12 mouse cellular contexts compared by ENCODE assay signal in genomic region chr6:136995533-136995932, GRCm38 (mm10). TPM values are rescaled to one million over a fixed set of nuclear protein-coding genes. Genes with fewer than 3 reads are reported as not detected.
DNase-seq lines count a peak whose midpoint lies in the region; ATAC-seq and TF ChIP-seq lines count a peak whose summit lies in the region.
"Had no signal": no experiment of that assay in that cellular context is flagged by ENCODE, and none has a peak within 500 bp of the region (broad histone marks: within the 10 kb centered on the region; RNA-seq: fewer than 3 reads in every experiment).

No protein-coding gene starts in this region.

- no peak overlapping the region for H3K9ac ChIP-seq in hindbrain, embryonic 11.5 days (ENCODE audit: low read depth, low read length)
- H3K9ac ChIP-seq in hindbrain, embryonic 14.5 days = no peak overlapping the region
- no peak overlapping the region for H3K9ac ChIP-seq in midbrain, postnatal 0 days (replicated peaks; ENCODE audit: low read length, poor library complexity, severe bottlenecking)
- no peak overlapping the region for H3K9ac ChIP-seq in midbrain, embryonic 16.5 days (ENCODE audit: low read depth, low read length)
- H3K9ac ChIP-seq: hindbrain, embryonic 12.5 days; midbrain, embryonic 12.5 days had no signal

- H3K9me3 ChIP-seq in hindbrain, embryonic 11.5 days (ENCODE audit: control insufficient read depth, low read length) = no peaks in the 10 kb centered on the region
- no peaks in the 10 kb centered on the region for H3K9me3 ChIP-seq in hindbrain, embryonic 14.5 days (ENCODE audit: control insufficient read depth, low read length)
- H3K9me3 ChIP-seq in midbrain, postnatal 0 days (ENCODE audit: low read length) = no peaks in the 10 kb centered on the region
- H3K9me3 ChIP-seq in midbrain, embryonic 16.5 days (replicated peaks; ENCODE audit: control insufficient read depth, low read length, poor library complexity, severe bottlenecking) = no peaks in the 10 kb centered on the region
- H3K9me3 ChIP-seq: hindbrain, embryonic 12.5 days; midbrain, embryonic 12.5 days had no signal

- H3K36me3 ChIP-seq in hindbrain, embryonic 11.5 days (ENCODE audit: control insufficient read depth, insufficient read depth, low read length) = no peaks in the 10 kb centered on the region
- H3K36me3 ChIP-seq in hindbrain, embryonic 14.5 days (replicated peaks; ENCODE audit: control insufficient read depth, insufficient read depth) = no peaks in the 10 kb centered on the region
- no peaks in the 10 kb centered on the region for H3K36me3 ChIP-seq in midbrain, postnatal 0 days (ENCODE audit: insufficient read depth, low read length)
- H3K36me3 ChIP-seq in midbrain, embryonic 16.5 days (ENCODE audit: control insufficient read depth, insufficient read depth, low read length) = no peaks in the 10 kb centered on the region
- H3K36me3 ChIP-seq: hindbrain, embryonic 12.5 days; midbrain, embryonic 12.5 days had no signal

- no peak overlapping the region for H3K27ac ChIP-seq in hindbrain, embryonic 11.5 days (ENCODE audit: low read depth, low read length)
- no peak overlapping the region for H3K27ac ChIP-seq in hindbrain, embryonic 14.5 days
- no peak overlapping the region for H3K27ac ChIP-seq in midbrain, postnatal 0 days (ENCODE audit: low read depth, low read length)
- no peak overlapping the region for H3K27ac ChIP-seq in midbrain, embryonic 16.5 days (ENCODE audit: low read length)
- peak overlapping the region; percentile 33 for H3K27ac ChIP-seq in olfactory bulb, adult 2 months (ENCODE audit: insufficient read depth, low read depth, low read length)
- H3K27ac ChIP-seq: hindbrain, embryonic 12.5 days; midbrain, embryonic 12.5 days had no signal

- no peaks in the 10 kb centered on the region for H3K4me1 ChIP-seq in hindbrain, embryonic 11.5 days (replicated peaks; ENCODE audit: control insufficient read depth, insufficient read depth, low read length)
- H3K4me1 ChIP-seq in hindbrain, embryonic 14.5 days (replicated peaks; ENCODE audit: control insufficient read depth, insufficient read depth, low read length) = no peaks in the 10 kb centered on the region
- H3K4me1 ChIP-seq in midbrain, postnatal 0 days (ENCODE audit: insufficient read depth, low read length) = no peaks in the 10 kb centered on the region
- H3K4me1 ChIP-seq in midbrain, embryonic 16.5 days (ENCODE audit: control insufficient read depth, insufficient read depth, low read length) = peaks cover 7% of the 10 kb centered on the region
- peaks cover 24% of the 10 kb centered on the region for H3K4me1 ChIP-seq in olfactory bulb, adult 2 months (ENCODE audit: control insufficient read depth, insufficient read depth, low read length)
- H3K4me1 ChIP-seq: hindbrain, embryonic 12.5 days; midbrain, embryonic 12.5 days had no signal

- no peak for TF ChIP-seq POLR2A in olfactory bulb, adult 2 months (IDR thresholded peaks at IDR 0.05; ENCODE audit: insufficient read depth, low read depth, low read length)

- no peak overlapping the region for H3K4me2 ChIP-seq in hindbrain, embryonic 11.5 days (replicated peaks; ENCODE audit: low read depth, low read length)
- no peak overlapping the region for H3K4me2 ChIP-seq in hindbrain, embryonic 14.5 days (replicated peaks)
- H3K4me2 ChIP-seq in midbrain, postnatal 0 days (ENCODE audit: low read depth, low read length, poor library complexity, severe bottlenecking) = no peak overlapping the region
- H3K4me2 ChIP-seq in midbrain, embryonic 16.5 days (ENCODE audit: low read length) = no peak overlapping the region
- H3K4me2 ChIP-seq: hindbrain, embryonic 12.5 days; midbrain, embryonic 12.5 days had no signal

- peak; percentile 37 for TF ChIP-seq CTCF in midbrain, postnatal 0 days (IDR thresholded peaks at IDR 0.05)
- TF ChIP-seq CTCF in olfactory bulb, adult 2 months (IDR thresholded peaks at IDR 0.05; ENCODE audit: insufficient read depth, low read depth, low read length) = no peak; the same call in 1 of the 2 replicates

- peak; percentile 43 for DNase-seq in hindbrain, embryonic 11.5 days (ENCODE audit: low spot score)
- no peak for DNase-seq in hindbrain, embryonic 14.5 days (ENCODE audit: low spot score)
- no peak for DNase-seq in midbrain, postnatal 0 days (ENCODE audit: low spot score)
- DNase-seq in R1 (ENCODE audit: low read depth, low spot score) = peak; percentile 60
- no peak for DNase-seq in heart, adult 8-10 months (ENCODE audit: low spot score)
- DNase-seq: cerebellum, adult 18-20 months had no signal

- no peak overlapping the region for H3K4me3 ChIP-seq in hindbrain, embryonic 11.5 days (ENCODE audit: low read depth, low read length)
- H3K4me3 ChIP-seq in hindbrain, embryonic 14.5 days (replicated peaks; ENCODE audit: low read length) = no peak overlapping the region
- H3K4me3 ChIP-seq in midbrain, postnatal 0 days (ENCODE audit: low read depth, low read length) = no peak overlapping the region
- H3K4me3 ChIP-seq in midbrain, embryonic 16.5 days (ENCODE audit: low read depth, low read length) = no peak overlapping the region
- H3K4me3 ChIP-seq in olfactory bulb, adult 2 months (ENCODE audit: insufficient read depth, low read depth, low read length) = no peak overlapping the region
- H3K4me3 ChIP-seq: hindbrain, embryonic 12.5 days; midbrain, embryonic 12.5 days had no signal

- 84% methylated on average over 8 of the region's 8 CpGs for WGBS in hindbrain, embryonic 11.5 days
- 75% methylated on average over 8 of the region's 8 CpGs for WGBS in hindbrain, embryonic 14.5 days
- WGBS in midbrain, postnatal 0 days = 68% methylated on average over 8 of the region's 8 CpGs
- WGBS in midbrain, embryonic 16.5 days = 67% methylated on average over 8 of the region's 8 CpGs
- WGBS in olfactory bulb, adult 2 months = 67% methylated on average over 8 of the region's 8 CpGs

- no peak for ATAC-seq in hindbrain, embryonic 11.5 days (ENCODE audit: low FRiP score)
- ATAC-seq in hindbrain, embryonic 14.5 days (ENCODE audit: low FRiP score) = no peak
- no peak for ATAC-seq in midbrain, postnatal 0 days (ENCODE audit: low FRiP score)
- ATAC-seq in midbrain, embryonic 16.5 days = no peak
- no peak for ATAC-seq in monocyte, adult 5-6 weeks (replicated peaks; ENCODE audit: insufficient number of reproducible peaks, low FRiP score, low TSS enrichment, poor library complexity, severe bottlenecking)
- ATAC-seq: forebrain, embryonic 16.5 days had no signal

- H3K27me3 ChIP-seq in hindbrain, embryonic 11.5 days (ENCODE audit: control insufficient read depth, insufficient read depth, low read length) = no peaks in the 10 kb centered on the region
- H3K27me3 ChIP-seq in hindbrain, embryonic 14.5 days (ENCODE audit: control insufficient read depth, insufficient read depth, low read length) = no peaks in the 10 kb centered on the region
- H3K27me3 ChIP-seq in midbrain, postnatal 0 days (ENCODE audit: insufficient read depth, low read length) = no peaks in the 10 kb centered on the region
- no peaks in the 10 kb centered on the region for H3K27me3 ChIP-seq in midbrain, embryonic 16.5 days (ENCODE audit: control insufficient read depth, insufficient read depth, low read depth, low read length)
- H3K27me3 ChIP-seq: hindbrain, embryonic 12.5 days; midbrain, embryonic 12.5 days had no signal

RNA-seq across cellular contexts. Expression of gene Arhgdib, which starts 53.8 kb away (rescaled TPM):
- 34.2 and 37.3 TPM in 2 replicates for polyA plus RNA-seq in hindbrain, embryonic 11.5 days (2014; fragmentation: Nextera tagmentation; extraction: Ambion mirVana)
- polyA plus RNA-seq in hindbrain, embryonic 14.5 days (2014; fragmentation: Nextera tagmentation; extraction: Ambion mirVana) = 14.7 and 17.9 TPM in 2 replicates
- total RNA-seq in midbrain, postnatal 0 days (2014; rRNA removed) = 8.3 and 9.0 TPM in 2 replicates
- 16.1 and 19.0 TPM in 2 replicates for polyA plus RNA-seq in midbrain, postnatal 0 days (2015; fragmentation: Nextera tagmentation; extraction: Ambion mirVana)
- polyA plus RNA-seq in midbrain, embryonic 16.5 days (2015; fragmentation: Nextera tagmentation; extraction: Ambion mirVana) = 11.9 and 12.7 TPM in 2 replicates
- 393 TPM in 1 of 2 replicates, not detected in the other for polyA plus RNA-seq in olfactory bulb, adult 2 months (2012; ENCODE audit: insufficient read depth, insufficient read length, low replicate concordance, missing spikeins)
- 977 to 1,211 TPM (median 1,012 TPM) in 3 replicates for total RNA-seq in monocyte, adult 5-6 weeks (2017)
- 10 to 100 TPM; 19.6 to 27.6 (median 22.0) TPM for total RNA-seq in heart, adult 8-10 months (2022)

Comparison
In these comparisons a context has a peak if more than half of its experiments do, and no peak if none do; other contexts are left out.
1. DNase-seq: peak in hindbrain, embryonic 11.5 days (single experiment) and R1 (single experiment); none in hindbrain, embryonic 14.5 days (single experiment), midbrain, postnatal 0 days (single experiment) and heart, adult 8-10 months (single experiment).